Mouse (Mus musculus) splenic B cell, adult 2 months (primary cell): Measurements from ENCODE around the gene Gpr180.
"Not testable (repeated sequence)": the region's sequence is repeated elsewhere in the genome, so short reads cannot be mapped to it uniquely, and the experiment has no call there.

Source experiments
- DNase-seq: peaks from one replicate; pipeline ENCODE4 v3.0.0-alpha.2; 2011; ENCODE audit warnings: low read depth, low spot score
- H3K27me3 ChIP-seq: 2 replicates; pipeline ENCODE4 v1.6.1; 2012; ENCODE audit warnings: mild to moderate bottlenecking, low read length, moderate library complexity, mixed read lengths; ENCODE audit not compliant: control insufficient read depth, poor library complexity, insufficient read depth, severe bottlenecking
- H3K36me3 ChIP-seq: 2 replicates; pipeline ENCODE4 v1.6.1; 2012; ENCODE audit warnings: mild to moderate bottlenecking, low read length, moderate library complexity, mixed read lengths; ENCODE audit not compliant: control insufficient read depth, poor library complexity, insufficient read depth, severe bottlenecking

Gene Gpr180

GRCm38 (mm10) chr14:118136744-118137452 is at the start of gene Gpr180:
Gene Gpr180, plus strand, starts transcription at chr14:118137158.
- H3K36me3 ChIP-seq = no peaks in the 10 kb centered on the region
- peak; percentile 96 for DNase-seq
- H3K27me3 ChIP-seq = no peaks in the 10 kb centered on the region

- no peaks in the 10 kb centered on the region for H3K27me3 ChIP-seq
- DNase-seq = no peak
- H3K36me3 ChIP-seq = no peaks in the 10 kb centered on the region
Observed at GRCm38 (mm10) chr14:118088437-118089207, 48.3 kb upstream of the Gpr180 start.

GRCm38 (mm10) chr14:118089215-118089805 is 47.6 kb upstream of the Gpr180 start:
- DNase-seq = peak; percentile 88
- Histone ChIP-seq H3K27me3 (no peaks in the 10 kb centered on the region), H3K36me3 (no peaks in the 10 kb centered on the region)

- Histone ChIP-seq H3K27me3 (no peaks in the 10 kb centered on the region), H3K36me3 (no peaks in the 10 kb centered on the region)
- peak; percentile 45 for DNase-seq
Observed at GRCm38 (mm10) chr14:118089806-118090392, 47.1 kb upstream of the Gpr180 start.

GRCm38 (mm10) chr14:118098265-118098664 is 38.7 kb upstream of the Gpr180 start:
- DNase-seq = no peak
- Histone ChIP-seq H3K36me3 (no peaks in the 10 kb centered on the region), H3K27me3 (no peaks in the 10 kb centered on the region)

GRCm38 (mm10) chr14:118101227-118101990 is 35.5 kb upstream of the Gpr180 start:
- H3K27me3 ChIP-seq = no peaks in the 10 kb centered on the region
- no peaks in the 10 kb centered on the region for H3K36me3 ChIP-seq
- no peak for DNase-seq

GRCm38 (mm10) chr14:118107479-118107878 is 29.5 kb upstream of the Gpr180 start:
- H3K36me3 ChIP-seq, H3K27me3 ChIP-seq, DNase-seq: not testable (repeated sequence)

GRCm38 (mm10) chr14:118113116-118113515 is 23.8 kb upstream of the Gpr180 start:
- Histone ChIP-seq H3K27me3 (no peaks in the 10 kb centered on the region), H3K36me3 (peaks cover 10% of the 10 kb centered on the region)
- DNase-seq = no peak

- Histone ChIP-seq H3K36me3 (peaks cover 7% of the 10 kb centered on the region), H3K27me3 (no peaks in the 10 kb centered on the region)
- no peak for DNase-seq
Observed at GRCm38 (mm10) chr14:118124129-118124528, 12.8 kb upstream of the Gpr180 start.

GRCm38 (mm10) chr14:118124771-118125170 is 12.2 kb upstream of the Gpr180 start:
- Histone ChIP-seq H3K36me3 (peaks cover 7% of the 10 kb centered on the region), H3K27me3 (no peaks in the 10 kb centered on the region)
- no peak for DNase-seq

- Histone ChIP-seq H3K36me3 (peaks cover 7% of the 10 kb centered on the region), H3K27me3 (no peaks in the 10 kb centered on the region)
- DNase-seq = no peak
Observed at GRCm38 (mm10) chr14:118126301-118126700, 10.7 kb upstream of the Gpr180 start.

GRCm38 (mm10) chr14:118131472-118131871 is 5.5 kb upstream of the Gpr180 start:
- H3K27me3 ChIP-seq = no peaks in the 10 kb centered on the region
- H3K36me3 ChIP-seq = peaks cover 2% of the 10 kb centered on the region; the same call in 1 of the 2 replicates
- no peak for DNase-seq

GRCm38 (mm10) chr14:118131931-118132641 is 4.9 kb upstream of the Gpr180 start:
- DNase-seq = peak; percentile 56
- Histone ChIP-seq H3K36me3 (peaks cover under 1% of the 10 kb centered on the region; the same call in 1 of the 2 replicates), H3K27me3 (no peaks in the 10 kb centered on the region)

GRCm38 (mm10) chr14:118132642-118132977 is 4.3 kb upstream of the Gpr180 start, which contains the start of gene Tgds:
Gene Tgds, minus strand, starts transcription at chr14:118132755.
- peak; percentile 99 for DNase-seq
- Histone ChIP-seq H3K36me3 (no peaks in the 10 kb centered on the region), H3K27me3 (no peaks in the 10 kb centered on the region)
